Mouse (Mus musculus) CH12.LX (cell line): ENCODE measurements around the gene Slc6a18.

Source experiments
- CTCF ChIP-seq, 2 experiments: IDR thresholded peaks in 1 of 2; conservative IDR thresholded peaks in 1 of 2; 2 replicates each; pipeline ENCODE4 v1.5.1; 2011 to 2012; ENCODE audit warnings: low read depth in 2 of 2, low read length in 2 of 2, improper control_type of control experiment in 1 of 2, inconsistent platforms in 1 of 2, mild to moderate bottlenecking in 1 of 2, moderate library complexity in 1 of 2
- MAZ ChIP-seq: IDR thresholded peaks from 2 replicates; pipeline ENCODE4 v1.6.1; 2012; ENCODE audit warnings: low read depth, mild to moderate bottlenecking, inconsistent platforms, low read length, improper control_type of control experiment, moderate library complexity
- POLR2A ChIP-seq: IDR thresholded peaks from 2 replicates; pipeline ENCODE4 v1.6.1; 2011; ENCODE audit warnings: low read depth, mild to moderate bottlenecking, improper control_type of control experiment, low read length

GRCm38 (mm10) chr13:73713204-73713603 is 35.4 kb upstream of the Slc6a18 start:
- TF ChIP-seq MAZ (no peak), CTCF (conservative IDR thresholded peaks at IDR 0.05 in 1 of 2, IDR thresholded peaks at IDR 0.05 in 1 of 2; ENCODE audit: low read depth in 2 of 2, low read length in 2 of 2) (no peak), POLR2A (no peak)
